Mouse (Mus musculus) forebrain, embryonic 12.5 days (tissue): ENCODE data around the gene Plppr3. TPM values are rescaled to one million over a fixed set of nuclear protein-coding genes. Genes with fewer than 3 reads are reported as not detected.
A peak's percentile ranks its signal among the peaks of the same experiment; 100 is the strongest.

Experiments
- ATAC-seq: fragments of 200-750 bp; cut with Nextera tagmentation; 2 replicates; pipeline ENCODE4 v1.8.0; 2017; ENCODE audit warnings: moderate TSS enrichment; ENCODE audit not compliant: low FRiP score
- H3K27ac ChIP-seq: fragments of 300-500 bp; sonication (generic); 2 replicates; pipeline ENCODE4 v1.5.1; 2016; ENCODE audit warnings: mild to moderate bottlenecking
- H3K27me3 ChIP-seq: fragments of 300-500 bp; sonication (generic); 2 replicates; pipeline ENCODE4 v1.6.1; 2016; ENCODE audit warnings: mild to moderate bottlenecking
- H3K36me3 ChIP-seq: fragments of 300-500 bp; sonication (generic); replicated peaks from 2 replicates; pipeline ENCODE4 v1.6.1; 2016; ENCODE audit warnings: mild to moderate bottlenecking
- H3K4me1 ChIP-seq: fragments of 300-500 bp; sonication (generic); 2 replicates; pipeline ENCODE4 v1.6.1; 2016
- H3K4me2 ChIP-seq: fragments of 300-500 bp; sonication (generic); 2 replicates; pipeline ENCODE4 v1.6.1; 2016; ENCODE audit warnings: mild to moderate bottlenecking, moderate library complexity
- H3K4me3 ChIP-seq: fragments of 300-500 bp; sonication (generic); replicated peaks from 2 replicates; pipeline ENCODE4 v1.5.1; 2016; ENCODE audit warnings: mild to moderate bottlenecking
- H3K9ac ChIP-seq: fragments of 300-500 bp; sonication (generic); 2 replicates; pipeline ENCODE4 v1.6.1; 2016; ENCODE audit warnings: mild to moderate bottlenecking
- H3K9me3 ChIP-seq: fragments of 300-500 bp; sonication (generic); 2 replicates; pipeline ENCODE4 v1.6.1; 2016
- WGBS: fragments of 180-500 bp; shearing (Covaris S2); methylation state at CpG from one replicate; pipeline ENCODE4 v1.1.7; 2016; 5-methylcytosine and 5-hydroxymethylcytosine counted together
- polyA plus RNA-seq: library from polyadenylated mRNA; unstranded; fragments of >200 nt; fragmentation: Nextera tagmentation; extraction: Ambion mirVana; gene quantifications from 2 replicates; pipeline ENCODE4 v1.2.1, GENCODE M21; 2016

The Plppr3 gene
- polyA plus RNA-seq, 1 experiment from 2014 or later: 223 TPM

- no peak for ATAC-seq
- Histone ChIP-seq H3K4me2 (no peak overlapping the region), H3K36me3 (no peaks in the 10 kb centered on the region), H3K4me1 (peaks cover 22% of the 10 kb centered on the region), H3K27ac (no peak overlapping the region), H3K9ac (no peak overlapping the region), H3K9me3 (no peaks in the 10 kb centered on the region), H3K4me3 (no peak overlapping the region), H3K27me3 (no peaks in the 10 kb centered on the region)
- WGBS: 83% methylated on average over 2 of the region's 2 CpGs
These were observed 36.3 kb downstream of the Plppr3 start for GRCm38 (mm10) chr10:79838151-79838550.

- no peak overlapping the region for H3K27ac ChIP-seq
- no peaks in the 10 kb centered on the region for H3K9me3 ChIP-seq
- ATAC-seq: no peak
- H3K4me2 ChIP-seq: no peak overlapping the region
- no peak overlapping the region for H3K9ac ChIP-seq
- WGBS: 94% methylated on average over 3 of the region's 3 CpGs
- no peaks in the 10 kb centered on the region for H3K27me3 ChIP-seq
- no peaks in the 10 kb centered on the region for H3K36me3 ChIP-seq
- H3K4me3 ChIP-seq: no peak overlapping the region
- H3K4me1 ChIP-seq: peaks cover 12% of the 10 kb centered on the region
These were observed 37.5 kb downstream of the Plppr3 start for GRCm38 (mm10) chr10:79836918-79837317.

- H3K4me3 ChIP-seq: no peak overlapping the region
- peak overlapping the region; percentile 4; the same call in 1 of the 2 replicates for H3K4me2 ChIP-seq
- H3K36me3 ChIP-seq: no peaks in the 10 kb centered on the region
- 27% methylated on average over 9 of the region's 9 CpGs for WGBS
- no peaks in the 10 kb centered on the region for H3K9me3 ChIP-seq
- no peaks in the 10 kb centered on the region for H3K4me1 ChIP-seq
- ATAC-seq: peak; percentile 67
- H3K27ac ChIP-seq: no peak overlapping the region
- no peaks in the 10 kb centered on the region for H3K27me3 ChIP-seq
- peak overlapping the region; percentile 12; the same call in 1 of the 2 replicates for H3K9ac ChIP-seq
These were observed 39.5 kb downstream of the Plppr3 start for GRCm38 (mm10) chr10:79834769-79835398.

GRCm38 (mm10) chr10:79832786-79833181 is 41.6 kb downstream of the Plppr3 start:
- H3K9ac ChIP-seq: no peak overlapping the region
- H3K9me3 ChIP-seq: no peaks in the 10 kb centered on the region
- H3K36me3 ChIP-seq: no peaks in the 10 kb centered on the region
- H3K4me3 ChIP-seq: no peak overlapping the region
- H3K4me2 ChIP-seq: no peak overlapping the region
- ATAC-seq: no peak
- H3K4me1 ChIP-seq: no peaks in the 10 kb centered on the region
- H3K27me3 ChIP-seq: peaks cover 2% of the 10 kb centered on the region; the same call in 1 of the 2 replicates
- H3K27ac ChIP-seq: no peak overlapping the region
- WGBS: 74% methylated on average over 9 of the region's 9 CpGs

- 76% methylated on average over 7 of the region's 7 CpGs for WGBS
- no peaks in the 10 kb centered on the region for H3K9me3 ChIP-seq
- H3K4me3 ChIP-seq: no peak overlapping the region
- H3K27me3 ChIP-seq: peaks cover 2% of the 10 kb centered on the region; the same call in 1 of the 2 replicates
- no peak overlapping the region for H3K27ac ChIP-seq
- no peaks in the 10 kb centered on the region for H3K4me1 ChIP-seq
- H3K4me2 ChIP-seq: no peak overlapping the region
- H3K9ac ChIP-seq: no peak overlapping the region
- ATAC-seq: no peak
- no peaks in the 10 kb centered on the region for H3K36me3 ChIP-seq
These were observed 42.2 kb downstream of the Plppr3 start for GRCm38 (mm10) chr10:79832026-79832785.

- H3K27ac ChIP-seq: no peak overlapping the region
- WGBS: 89% methylated on average over 3 of the region's 3 CpGs
These were observed 42.9 kb downstream of the Plppr3 start for GRCm38 (mm10) chr10:79831583-79831982.

GRCm38 (mm10) chr10:79824413-79824812 is 50.0 kb downstream of the Plppr3 start:
- no peaks in the 10 kb centered on the region for H3K9me3 ChIP-seq
- H3K36me3 ChIP-seq: peaks cover 14% of the 10 kb centered on the region
- peaks cover 2% of the 10 kb centered on the region; the same call in 1 of the 2 replicates for H3K27me3 ChIP-seq
- H3K27ac ChIP-seq: no peak overlapping the region
- peaks cover 7% of the 10 kb centered on the region; the same call in 1 of the 2 replicates for H3K4me1 ChIP-seq
- no peak overlapping the region for H3K4me2 ChIP-seq
- H3K4me3 ChIP-seq: no peak overlapping the region
- no peak for ATAC-seq
- no peak overlapping the region for H3K9ac ChIP-seq
- WGBS: 76% methylated on average over 6 of the region's 6 CpGs

More at GRCm38 (mm10) chr10:79831583-79831982, 42.9 kb downstream of the Plppr3 start:
- no peaks in the 10 kb centered on the region for H3K9me3 ChIP-seq
- no peak overlapping the region for H3K4me2 ChIP-seq
- H3K4me1 ChIP-seq: no peaks in the 10 kb centered on the region
- ATAC-seq: no peak
- no peaks in the 10 kb centered on the region for H3K36me3 ChIP-seq
- H3K9ac ChIP-seq: no peak overlapping the region
- H3K4me3 ChIP-seq: no peak overlapping the region
- peaks cover 2% of the 10 kb centered on the region; the same call in 1 of the 2 replicates for H3K27me3 ChIP-seq

GRCm38 (mm10) chr10:79823011-79823410 is 51.4 kb downstream of the Plppr3 start:
- no peak for ATAC-seq
- no peaks in the 10 kb centered on the region for H3K9me3 ChIP-seq
- WGBS: 80% methylated on average over 6 of the region's 6 CpGs
- peaks cover 13% of the 10 kb centered on the region for H3K4me1 ChIP-seq
- H3K36me3 ChIP-seq: peaks cover 28% of the 10 kb centered on the region
- H3K27ac ChIP-seq: no peak overlapping the region
- no peaks in the 10 kb centered on the region; the same call in 1 of the 2 replicates for H3K27me3 ChIP-seq
- H3K4me3 ChIP-seq: no peak overlapping the region
- no peak overlapping the region for H3K9ac ChIP-seq
- H3K4me2 ChIP-seq: no peak overlapping the region

GRCm38 (mm10) chr10:79822372-79822771 is 52.1 kb downstream of the Plppr3 start:
- peak overlapping the region; percentile 53; the same call in 1 of the 2 replicates for H3K27ac ChIP-seq
- 0 out of 2 replicates have a peak, but pooled peaks have one; percentile 5 for ATAC-seq
- H3K4me2 ChIP-seq: no peak overlapping the region
- WGBS: 32% methylated on average over 17 of the region's 17 CpGs
- H3K36me3 ChIP-seq: peaks cover 32% of the 10 kb centered on the region
- 0 out of 2 replicates have a peak overlapping the region, but pooled peaks have one; percentile 4 for H3K4me3 ChIP-seq
- H3K4me1 ChIP-seq: peaks cover 15% of the 10 kb centered on the region
- H3K27me3 ChIP-seq: no peaks in the 10 kb centered on the region; the same call in 1 of the 2 replicates
- H3K9me3 ChIP-seq: no peaks in the 10 kb centered on the region
- H3K9ac ChIP-seq: 0 out of 2 replicates have a peak overlapping the region, but pooled peaks have one; percentile 17

- H3K27ac ChIP-seq: no peak overlapping the region
- H3K4me3 ChIP-seq: no peak overlapping the region
- H3K9me3 ChIP-seq: no peaks in the 10 kb centered on the region
- 84% methylated on average over 12 of the region's 12 CpGs for WGBS
- H3K36me3 ChIP-seq: peaks cover 38% of the 10 kb centered on the region
- H3K4me2 ChIP-seq: no peak overlapping the region
- ATAC-seq: no peak
- H3K27me3 ChIP-seq: no peaks in the 10 kb centered on the region; the same call in 1 of the 2 replicates
- peaks cover 15% of the 10 kb centered on the region for H3K4me1 ChIP-seq
- H3K9ac ChIP-seq: 0 out of 2 replicates have a peak overlapping the region, but pooled peaks have one; percentile 17
These were observed 52.7 kb downstream of the Plppr3 start for GRCm38 (mm10) chr10:79821731-79822130.

GRCm38 (mm10) chr10:79820782-79821181 is 53.7 kb downstream of the Plppr3 start, which contains the start of gene Misp:
Misp (plus strand) TSS chr10:79820989.
- no peak within 1 kb of the TSS for H3K27ac ChIP-seq
- no peaks in the 10 kb centered on the region; the same call in 1 of the 2 replicates for H3K27me3 ChIP-seq
- no peak within 1 kb of the TSS for H3K9ac ChIP-seq
- peaks cover 15% of the 10 kb centered on the region for H3K4me1 ChIP-seq
- WGBS: 68% methylated on average over 11 of the region's 11 CpGs
- no peak within 1 kb of the TSS for H3K4me2 ChIP-seq
- no peak for ATAC-seq
- peaks cover 47% of the 10 kb centered on the region for H3K36me3 ChIP-seq
- H3K9me3 ChIP-seq: no peaks in the 10 kb centered on the region
- H3K4me3 ChIP-seq: no peak within 1 kb of the TSS

- H3K9me3 ChIP-seq: no peaks in the 10 kb centered on the region
- no peak overlapping the region for H3K4me3 ChIP-seq
- no peak for ATAC-seq
- no peak overlapping the region for H3K4me2 ChIP-seq
- H3K36me3 ChIP-seq: peaks cover 52% of the 10 kb centered on the region
- no peak overlapping the region for H3K27ac ChIP-seq
- no peak overlapping the region for H3K9ac ChIP-seq
- peaks cover 15% of the 10 kb centered on the region for H3K4me1 ChIP-seq
- WGBS: 90% methylated on average over 8 of the region's 8 CpGs
- no peaks in the 10 kb centered on the region; the same call in 1 of the 2 replicates for H3K27me3 ChIP-seq
These were observed 54.2 kb downstream of the Plppr3 start for GRCm38 (mm10) chr10:79820277-79820676.
